Mouse (Mus musculus) testis, adult 2 months (tissue): ENCODE measurements at regions not wholly inside any gene's neighbourhood (a gene's known extent, or its start where the extent isn't known, plus 50 kb on each side); places are given as distances from the start of the nearest gene placed in this dataset.

Experiments used
- CTCF ChIP-seq: fragments of 200-500 bp; IDR thresholded peaks from 2 replicates; pipeline ENCODE4 v1.5.1; 2012; ENCODE audit warnings: low read depth, mild to moderate bottlenecking, inconsistent platforms, low read length, moderate library complexity; ENCODE audit not compliant: control insufficient read depth, insufficient read depth, insufficient replicate concordance
- POLR2A ChIP-seq: fragments of 200-500 bp; IDR thresholded peaks from 2 replicates; pipeline ENCODE4 v1.6.1; 2012; ENCODE audit warnings: low read depth, mild to moderate bottlenecking, inconsistent platforms, low read length, moderate library complexity; ENCODE audit not compliant: control insufficient read depth

GRCm38 (mm10) chr5:73938450-73938849 is 129.8 kb downstream of the Usp46 start:
- no peak for TF ChIP-seq CTCF
- TF ChIP-seq POLR2A: no peak
